Mouse (Mus musculus) E14TG2a.4 (cell line): ENCODE measurements around the gene Pdcd2l.

Source experiments
- H3K27me3 ChIP-seq: 2 replicates; pipeline ENCODE4 v1.6.1; 2014; ENCODE audit warnings: low read length, control low read depth; ENCODE audit not compliant: insufficient read depth
- H3K36me3 ChIP-seq: 2 replicates; pipeline ENCODE4 v1.6.1; 2014; ENCODE audit warnings: low read length, control low read depth; ENCODE audit not compliant: insufficient read depth
- H3K4me1 ChIP-seq: replicated peaks from 2 replicates; pipeline ENCODE4 v1.6.1; 2014; ENCODE audit warnings: low read depth, low read length, control low read depth
- H3K4me3 ChIP-seq: replicated peaks from 2 replicates; pipeline ENCODE4 v1.5.1; 2014; ENCODE audit warnings: mild to moderate bottlenecking, low read length
- H3K9me3 ChIP-seq: 2 replicates; pipeline ENCODE4 v1.6.1; 2014; ENCODE audit warnings: low read length, control low read depth
- CTCF ChIP-seq: conservative IDR thresholded peaks from 2 replicates; pipeline ENCODE4 v1.5.1; 2014; ENCODE audit warnings: low read length
- NANOG ChIP-seq: IDR thresholded peaks from 2 replicates; pipeline ENCODE4 v1.6.1; 2014; ENCODE audit warnings: borderline replicate concordance, low read length, mixed read lengths
- POU5F1 ChIP-seq: IDR thresholded peaks from 2 replicates; pipeline ENCODE4 v1.6.1; 2014; ENCODE audit warnings: low read length, borderline replicate concordance

Pdcd2l gene

DNA sequence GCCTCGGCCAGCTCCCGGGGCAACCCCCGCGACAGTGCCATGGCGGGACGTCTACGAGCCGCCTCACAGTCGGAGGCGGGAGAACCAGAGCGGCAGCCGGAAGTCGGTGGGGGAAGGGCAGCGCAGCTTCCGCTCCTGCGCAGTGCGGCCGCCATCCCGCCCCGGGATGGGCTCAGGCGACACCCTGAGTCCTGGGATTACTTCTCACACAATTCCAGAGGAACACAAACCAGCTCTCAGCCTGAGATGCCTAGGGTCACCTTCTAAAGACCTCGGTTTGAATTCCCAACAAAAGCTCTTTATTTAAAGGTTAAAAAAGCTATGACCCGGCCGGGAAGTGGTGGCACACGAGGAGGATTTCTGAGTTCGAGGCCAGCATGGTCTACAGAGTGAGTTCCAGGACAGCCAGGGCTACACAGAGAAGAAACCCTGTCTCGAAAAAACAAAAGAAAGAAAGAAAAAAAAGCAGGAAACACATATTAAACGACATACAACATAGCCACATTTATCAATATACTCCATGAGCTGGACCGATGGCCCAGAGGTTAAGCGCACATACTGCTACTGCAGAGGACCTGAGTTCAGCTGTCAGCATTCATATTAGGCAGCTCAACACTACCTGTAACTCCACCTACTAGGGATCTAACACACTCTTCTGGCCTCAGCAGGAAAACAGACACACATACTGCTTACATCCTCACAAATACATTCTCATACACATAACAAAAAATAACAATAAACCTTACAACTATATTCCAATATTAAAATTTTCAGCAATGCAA, 27.8 kb downstream of the Pdcd2l start:
- no peak for TF ChIP-seq CTCF
- no peak for TF ChIP-seq NANOG
- no peak for TF ChIP-seq POU5F1
- peak overlapping the region; percentile 98 for H3K4me3 ChIP-seq
- no peaks in the 10 kb centered on the region for H3K9me3 ChIP-seq
- peaks cover 53% of the 10 kb centered on the region for H3K4me1 ChIP-seq
- H3K27me3 ChIP-seq, result no peaks in the 10 kb centered on the region
- H3K36me3 ChIP-seq, result peaks cover 25% of the 10 kb centered on the region

DNA sequence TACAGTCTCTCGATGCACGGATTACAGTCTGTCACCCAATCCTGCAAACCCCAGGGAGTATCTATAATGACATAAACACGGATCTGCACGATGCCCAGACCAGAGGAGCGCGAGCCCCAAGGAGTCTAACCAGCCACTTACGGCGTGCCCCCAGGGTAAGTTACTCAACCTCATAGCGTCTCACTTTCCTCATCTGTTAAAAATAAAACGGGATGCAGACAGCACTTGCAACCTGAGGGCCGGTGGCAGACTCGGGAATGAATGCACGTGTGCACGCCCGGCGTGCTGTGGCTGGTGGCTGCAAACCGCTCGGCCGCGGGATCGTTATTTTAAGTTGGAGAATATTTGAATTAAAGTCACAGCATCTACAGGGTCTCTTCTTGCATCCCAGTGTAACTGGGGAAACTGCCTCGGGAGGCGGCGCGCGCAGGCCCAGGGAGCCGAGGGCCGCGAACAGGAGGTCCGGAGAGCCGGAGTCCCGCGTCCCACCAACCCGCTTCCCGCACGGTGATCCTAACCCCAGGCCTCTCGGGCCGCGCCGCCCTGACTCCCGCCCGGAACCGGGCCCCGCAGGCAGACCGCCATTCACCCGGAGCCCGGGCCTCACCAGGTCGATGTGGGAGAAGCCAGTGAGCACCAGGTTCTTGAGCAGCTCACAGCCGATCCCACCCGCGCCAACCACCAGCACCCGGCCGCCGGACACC, 28.5 kb downstream of the Pdcd2l start:
- Histone ChIP-seq H3K4me3 (peak overlapping the region; percentile 98), H3K4me1 (peaks cover 60% of the 10 kb centered on the region), H3K36me3 (peaks cover 33% of the 10 kb centered on the region), H3K27me3 (no peaks in the 10 kb centered on the region), H3K9me3 (no peaks in the 10 kb centered on the region)
- TF ChIP-seq CTCF (no peak), NANOG (no peak), POU5F1 (no peak)

DNA sequence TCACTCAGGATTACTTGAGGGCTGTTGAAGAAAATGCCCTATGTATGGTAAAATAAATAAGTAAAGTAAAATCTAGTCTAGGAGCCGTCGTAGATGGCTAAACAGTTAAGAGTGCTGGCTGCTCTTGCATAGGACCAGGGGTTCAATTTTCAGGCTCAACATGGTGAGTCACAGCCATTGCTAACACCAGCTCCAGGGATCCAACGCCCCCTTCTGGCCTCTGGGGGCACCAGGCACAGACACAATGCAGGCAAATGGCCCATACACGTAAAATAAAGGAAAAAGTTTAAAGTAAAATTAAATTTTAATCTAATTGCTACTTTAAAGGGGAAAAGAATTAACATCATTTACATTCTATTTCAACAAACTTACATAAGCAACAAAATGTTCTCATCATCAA, 29.6 kb downstream of the Pdcd2l start:
- Histone ChIP-seq H3K4me1 (peaks cover 66% of the 10 kb centered on the region), H3K9me3 (no peaks in the 10 kb centered on the region)

DNA sequence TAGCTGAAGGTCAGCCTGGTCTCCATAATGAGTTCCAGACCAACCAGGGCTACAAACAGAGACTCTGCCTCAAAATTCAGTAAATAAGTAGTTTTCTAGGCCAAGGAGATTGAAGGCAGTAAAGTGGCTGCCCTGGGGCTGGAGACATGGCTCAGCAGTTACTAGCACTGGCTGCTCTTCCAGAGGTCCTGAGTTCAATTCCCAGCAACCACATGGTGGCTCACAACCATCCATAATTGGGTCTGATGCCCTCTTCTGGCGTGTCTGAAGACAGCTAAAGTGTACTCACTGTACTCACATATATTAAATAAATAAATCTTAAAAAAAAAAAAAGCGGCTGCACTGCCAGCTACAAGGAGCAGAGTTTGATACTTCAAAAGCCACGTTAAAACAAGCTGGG, 30.5 kb downstream of the Pdcd2l start:
- H3K36me3 ChIP-seq, result peaks cover 52% of the 10 kb centered on the region
- H3K27me3 ChIP-seq, result no peaks in the 10 kb centered on the region
- H3K4me3 ChIP-seq, result peak overlapping the region; percentile 98
- TF ChIP-seq NANOG (no peak), CTCF (peak; percentile 17), POU5F1 (no peak)
- H3K4me1 ChIP-seq, result peaks cover 69% of the 10 kb centered on the region
- no peaks in the 10 kb centered on the region for H3K9me3 ChIP-seq

More for the DNA sequence above, 29.6 kb downstream of the Pdcd2l start:
- H3K4me3 ChIP-seq, result peak overlapping the region; percentile 98
- TF ChIP-seq POU5F1, result no peak
- TF ChIP-seq CTCF, result peak; percentile 90
- H3K36me3 ChIP-seq, result peaks cover 44% of the 10 kb centered on the region
- H3K27me3 ChIP-seq, result no peaks in the 10 kb centered on the region

DNA sequence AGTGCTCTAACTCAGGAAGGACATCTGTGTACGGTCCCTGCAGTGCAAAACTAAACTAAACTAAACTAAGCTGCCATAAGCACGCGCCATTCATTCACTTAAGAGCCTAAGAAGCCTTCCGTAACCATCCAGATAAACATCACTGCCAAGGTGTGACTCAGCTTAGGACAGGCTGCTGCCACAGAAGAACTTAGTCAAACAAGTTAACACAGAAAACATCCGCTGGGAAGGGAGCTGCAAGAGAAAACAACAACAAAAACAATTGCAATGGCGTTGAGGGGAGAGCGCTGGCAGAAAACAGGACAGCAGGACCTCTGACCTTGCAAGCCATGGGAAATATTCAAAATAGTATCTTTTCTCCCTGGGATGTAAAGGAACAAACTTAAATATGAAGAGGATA, 31.8 kb downstream of the Pdcd2l start:
- H3K9me3 ChIP-seq, result no peaks in the 10 kb centered on the region
- H3K27me3 ChIP-seq, result no peaks in the 10 kb centered on the region
- H3K4me1 ChIP-seq, result peaks cover 59% of the 10 kb centered on the region
- H3K4me3 ChIP-seq, result peak overlapping the region; percentile 98; the same call in 1 of the 2 replicates
- peaks cover 65% of the 10 kb centered on the region for H3K36me3 ChIP-seq
- TF ChIP-seq NANOG, result no peak
- no peak for TF ChIP-seq CTCF
- TF ChIP-seq POU5F1, result no peak

DNA sequence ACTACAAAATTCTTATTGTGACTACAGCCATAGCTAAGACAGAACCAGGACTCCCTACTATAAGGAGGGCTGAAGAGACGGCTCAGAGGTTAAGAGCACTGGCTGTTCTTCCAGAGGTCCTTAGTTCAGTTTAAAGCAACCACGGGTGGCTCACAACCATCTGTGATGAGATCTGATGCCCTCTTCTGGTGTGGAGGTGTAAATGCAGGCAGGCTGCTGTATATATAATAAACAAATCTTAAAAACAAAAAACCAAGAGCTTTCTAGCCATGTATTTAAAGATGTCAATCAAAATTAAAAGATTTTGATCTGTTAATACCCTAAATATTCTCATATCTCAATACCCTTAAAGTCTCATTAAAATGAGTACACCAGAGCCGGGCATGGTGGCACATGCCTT, 37.3 kb downstream of the Pdcd2l start:
- Histone ChIP-seq H3K4me1 (peaks cover 60% of the 10 kb centered on the region), H3K9me3 (no peaks in the 10 kb centered on the region), H3K27me3 (no peaks in the 10 kb centered on the region), H3K36me3 (peaks cover 97% of the 10 kb centered on the region), H3K4me3 (no peak overlapping the region)
- TF ChIP-seq CTCF (peak; percentile 70), POU5F1 (no peak)

DNA sequence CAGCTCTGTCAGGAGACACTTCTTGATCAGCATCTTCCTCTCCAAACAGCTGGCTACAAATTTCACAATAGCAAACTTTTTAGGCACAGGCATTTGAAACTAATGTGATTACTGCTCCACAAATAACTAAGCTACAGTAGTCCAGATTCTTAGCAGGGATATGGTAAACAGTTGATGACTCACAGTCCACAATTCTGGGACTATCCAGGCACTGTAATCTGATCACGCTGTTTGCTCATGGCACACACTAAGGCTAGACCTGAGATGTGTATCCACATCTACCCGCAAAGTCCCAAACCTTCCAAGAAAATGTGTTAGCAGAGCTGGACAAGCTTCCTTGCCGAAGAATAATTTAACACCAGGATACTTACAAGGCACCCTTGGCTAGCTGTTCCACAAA, 38.5 kb downstream of the Pdcd2l start:
- Histone ChIP-seq H3K27me3 (no peaks in the 10 kb centered on the region), H3K4me1 (peaks cover 56% of the 10 kb centered on the region), H3K9me3 (no peaks in the 10 kb centered on the region), H3K4me3 (no peak overlapping the region), H3K36me3 (peaks cover 98% of the 10 kb centered on the region)
- TF ChIP-seq CTCF (no peak), POU5F1 (no peak), NANOG (no peak)

DNA sequence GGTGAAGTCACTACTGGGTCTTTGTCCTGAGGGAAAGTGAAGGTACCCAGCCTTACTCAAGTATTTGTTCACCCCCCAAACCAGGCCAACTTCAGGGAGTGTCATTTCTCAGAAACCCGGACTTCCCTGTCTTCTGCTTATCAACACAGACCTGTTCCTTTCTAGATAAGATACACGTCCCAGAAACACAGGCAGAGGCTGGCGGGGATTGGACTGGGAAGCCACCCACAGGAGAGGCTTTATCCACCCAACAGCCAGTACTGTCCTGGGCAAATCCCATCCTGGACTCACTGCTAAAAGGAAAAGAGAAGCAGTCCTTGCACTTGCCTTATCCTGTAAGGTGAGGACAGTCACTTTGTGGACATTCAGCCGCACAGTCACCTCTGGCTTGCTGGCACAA, 49.3 kb downstream of the Pdcd2l start:
- Histone ChIP-seq H3K36me3 (peaks cover 100% of the 10 kb centered on the region), H3K4me3 (no peak overlapping the region), H3K9me3 (no peaks in the 10 kb centered on the region), H3K4me1 (peaks cover 66% of the 10 kb centered on the region), H3K27me3 (no peaks in the 10 kb centered on the region)
- TF ChIP-seq POU5F1 (no peak), NANOG (no peak), CTCF (no peak)

DNA sequence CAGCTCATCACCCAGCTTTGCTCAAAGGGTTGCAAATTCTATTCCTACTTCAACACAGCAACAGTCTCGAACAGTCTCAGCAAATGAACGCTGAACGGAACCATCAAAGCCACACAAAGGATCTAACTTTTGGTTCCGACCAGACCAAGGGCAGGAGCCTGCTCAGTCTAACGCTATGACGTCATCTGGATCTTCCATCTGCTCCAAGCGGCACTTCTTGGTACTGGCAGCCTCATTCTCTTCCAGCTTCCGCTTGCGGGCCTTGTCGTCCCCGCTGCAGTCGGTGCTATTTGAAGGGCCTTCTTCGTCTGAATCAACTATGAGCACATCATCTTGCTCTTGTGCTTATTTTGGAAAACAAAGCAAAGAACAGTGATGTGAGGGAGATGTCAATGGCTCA, 55.3 kb downstream of the Pdcd2l start:
- H3K4me1 ChIP-seq, result peaks cover 62% of the 10 kb centered on the region
- no peaks in the 10 kb centered on the region for H3K27me3 ChIP-seq
- H3K4me3 ChIP-seq, result no peak overlapping the region
- peaks cover 62% of the 10 kb centered on the region for H3K36me3 ChIP-seq
- H3K9me3 ChIP-seq, result no peaks in the 10 kb centered on the region
- no peak for TF ChIP-seq NANOG
- no peak for TF ChIP-seq POU5F1
